Mouse (Mus musculus): ENCODE results near the gene Zmiz1. TPM values are rescaled to one million over a fixed set of nuclear protein-coding genes. Genes with fewer than 3 reads are reported as not detected.

The Zmiz1 gene
- polyA plus RNA-seq, 1 experiment from 2014 or later = 70.0 TPM

DNA sequence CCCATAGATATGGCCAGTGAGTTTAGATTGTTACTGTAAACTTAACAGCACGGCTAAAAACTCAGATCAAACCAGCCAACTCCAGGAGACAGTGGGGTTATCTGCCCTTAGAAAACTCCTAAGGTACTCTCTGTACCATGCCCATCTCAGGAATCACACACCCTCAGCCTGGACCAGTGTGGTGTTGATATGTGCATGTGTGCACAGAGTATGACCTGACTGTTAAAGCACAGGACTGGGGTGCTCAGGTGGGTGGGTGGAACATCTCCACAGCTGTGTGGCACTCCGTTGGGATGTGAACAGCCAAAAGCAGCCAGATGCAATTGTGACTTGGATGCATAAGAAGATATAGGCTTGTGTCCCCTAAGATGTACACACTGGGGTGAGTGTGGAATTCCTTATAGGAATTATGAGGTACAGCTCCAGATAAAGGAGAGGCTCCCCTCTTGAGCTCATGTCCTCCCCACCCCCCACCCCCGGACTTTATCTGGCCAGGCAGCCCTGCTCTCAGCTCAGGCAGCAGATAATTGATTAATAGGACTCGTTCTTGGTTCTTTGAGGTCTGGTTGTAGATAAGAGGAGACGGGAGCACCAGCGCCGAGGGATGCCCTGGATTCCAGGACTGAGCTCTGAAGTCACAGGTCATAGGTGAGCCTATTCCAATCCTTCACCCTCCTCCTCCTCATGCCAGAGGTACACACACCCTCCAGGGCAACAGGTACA is 35.1 kb upstream of the Zmiz1 start:
- Histone ChIP-seq H3K27me3 (ENCODE audit: control insufficient read depth, insufficient read depth, low read length) (no peaks in the 10 kb centered on the region), H3K4me3 (replicated peaks; ENCODE audit: low read length) (no peak overlapping the region), H3K9ac (no peak overlapping the region), H3K27ac (no peak overlapping the region), H3K4me2 (replicated peaks) (no peak overlapping the region), H3K36me3 (replicated peaks; ENCODE audit: control insufficient read depth, insufficient read depth) (no peaks in the 10 kb centered on the region), H3K4me1 (replicated peaks; ENCODE audit: control insufficient read depth, insufficient read depth, low read length) (peaks cover 14% of the 10 kb centered on the region), H3K9me3 (ENCODE audit: control insufficient read depth, low read length) (no peaks in the 10 kb centered on the region)
- ATAC-seq (ENCODE audit: low FRiP score) (no peak), DNase-seq (ENCODE audit: low spot score) (no peak)
- 78% methylated on average over 7 of the region's 7 CpGs for WGBS

DNA sequence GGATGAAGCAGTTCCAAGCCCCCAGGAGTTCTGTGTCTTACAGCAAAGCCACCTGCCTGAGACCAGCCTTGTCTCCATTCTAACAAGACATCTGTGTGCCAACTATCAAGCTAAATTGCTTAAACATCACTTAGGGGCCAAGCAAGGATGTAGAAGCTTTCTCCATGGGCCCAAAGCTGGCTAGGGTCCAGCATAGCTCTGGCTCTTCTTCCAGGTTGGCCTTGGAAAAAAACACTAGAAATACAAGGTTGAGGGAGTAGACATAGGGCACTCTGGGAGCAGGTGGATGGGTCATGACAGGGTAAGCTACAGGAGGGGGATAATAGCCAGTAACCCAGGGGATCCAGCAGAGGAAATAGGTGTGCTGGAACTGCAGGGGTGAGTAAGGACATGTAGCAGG is 20.7 kb upstream of the Zmiz1 start:
- Histone ChIP-seq H3K36me3 (replicated peaks; ENCODE audit: control insufficient read depth, insufficient read depth) (no peaks in the 10 kb centered on the region), H3K4me1 (replicated peaks; ENCODE audit: control insufficient read depth, insufficient read depth, low read length) (no peaks in the 10 kb centered on the region), H3K9ac (no peak overlapping the region), H3K27me3 (ENCODE audit: control insufficient read depth, insufficient read depth, low read length) (no peaks in the 10 kb centered on the region), H3K9me3 (ENCODE audit: control insufficient read depth, low read length) (no peaks in the 10 kb centered on the region), H3K4me3 (replicated peaks; ENCODE audit: low read length) (no peak overlapping the region), H3K27ac (no peak overlapping the region), H3K4me2 (replicated peaks) (no peak overlapping the region)
- no peak for ATAC-seq (ENCODE audit: low FRiP score)
- no peak for DNase-seq (ENCODE audit: low spot score)

DNA sequence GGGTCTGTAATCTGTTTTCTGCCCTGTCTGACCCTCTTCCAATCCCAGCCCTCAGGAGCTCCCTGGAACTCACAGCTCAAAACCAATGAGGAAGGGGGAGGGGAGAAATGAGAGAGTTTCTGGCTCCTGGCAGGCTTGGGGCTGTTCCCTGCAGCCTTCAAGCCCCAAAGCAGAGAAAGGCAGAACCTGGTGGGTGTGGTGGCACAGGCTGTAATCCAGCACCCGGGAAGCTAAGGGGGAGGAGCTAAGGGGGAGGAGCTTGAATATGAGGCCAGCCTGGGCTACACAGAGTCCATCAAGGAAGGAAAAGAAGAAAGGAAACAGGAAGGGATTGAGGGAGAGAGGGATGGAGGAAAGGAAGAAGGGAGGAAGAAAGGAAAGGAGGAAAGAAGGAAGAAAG is 18.9 kb upstream of the Zmiz1 start:
- no peak overlapping the region for H3K9ac ChIP-seq
- H3K4me2 ChIP-seq (replicated peaks) = no peak overlapping the region
- H3K27me3 ChIP-seq (ENCODE audit: control insufficient read depth, insufficient read depth, low read length) = no peaks in the 10 kb centered on the region
- H3K4me3 ChIP-seq (replicated peaks; ENCODE audit: low read length) = no peak overlapping the region
- no peak overlapping the region for H3K27ac ChIP-seq
- WGBS = 39% methylated on average over 1 of the region's 1 CpGs
- no peak for DNase-seq (ENCODE audit: low spot score)
- no peaks in the 10 kb centered on the region for H3K4me1 ChIP-seq (replicated peaks; ENCODE audit: control insufficient read depth, insufficient read depth, low read length)
- no peaks in the 10 kb centered on the region for H3K36me3 ChIP-seq (replicated peaks; ENCODE audit: control insufficient read depth, insufficient read depth)
- H3K9me3 ChIP-seq (ENCODE audit: control insufficient read depth, low read length) = no peaks in the 10 kb centered on the region
- ATAC-seq (ENCODE audit: low FRiP score) = no peak

DNA sequence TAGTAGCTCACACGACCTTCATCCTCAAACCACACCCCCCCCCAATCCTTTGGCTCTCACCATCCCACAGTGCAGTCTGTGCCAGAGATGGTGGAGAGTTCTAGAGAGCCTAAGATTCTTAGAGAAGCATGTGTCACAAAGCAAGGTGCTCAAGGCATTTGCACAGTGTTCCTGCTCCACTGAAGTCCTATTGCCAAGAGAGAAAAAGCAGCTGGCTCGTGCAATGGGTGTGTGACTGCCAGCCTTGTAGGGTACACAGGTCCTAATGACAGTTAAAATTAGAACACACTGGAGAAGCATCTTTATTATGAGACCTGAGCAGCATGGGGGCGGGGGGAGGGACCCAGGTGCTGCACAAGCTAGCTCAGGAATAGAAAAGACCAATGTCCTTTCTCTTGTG is 18.2 kb upstream of the Zmiz1 start:
- no peaks in the 10 kb centered on the region for H3K27me3 ChIP-seq (ENCODE audit: control insufficient read depth, insufficient read depth, low read length)
- DNase-seq (ENCODE audit: low spot score) = no peak
- H3K9me3 ChIP-seq (ENCODE audit: control insufficient read depth, low read length) = no peaks in the 10 kb centered on the region
- no peak overlapping the region for H3K4me2 ChIP-seq (replicated peaks)
- no peak for ATAC-seq (ENCODE audit: low FRiP score)
- H3K27ac ChIP-seq = no peak overlapping the region
- H3K9ac ChIP-seq = no peak overlapping the region
- 46% methylated on average over 3 of the region's 3 CpGs for WGBS
- no peaks in the 10 kb centered on the region for H3K36me3 ChIP-seq (replicated peaks; ENCODE audit: control insufficient read depth, insufficient read depth)
- H3K4me1 ChIP-seq (replicated peaks; ENCODE audit: control insufficient read depth, insufficient read depth, low read length) = peaks cover 6% of the 10 kb centered on the region; the same call in 1 of the 2 replicates
- no peak overlapping the region for H3K4me3 ChIP-seq (replicated peaks; ENCODE audit: low read length)

DNA sequence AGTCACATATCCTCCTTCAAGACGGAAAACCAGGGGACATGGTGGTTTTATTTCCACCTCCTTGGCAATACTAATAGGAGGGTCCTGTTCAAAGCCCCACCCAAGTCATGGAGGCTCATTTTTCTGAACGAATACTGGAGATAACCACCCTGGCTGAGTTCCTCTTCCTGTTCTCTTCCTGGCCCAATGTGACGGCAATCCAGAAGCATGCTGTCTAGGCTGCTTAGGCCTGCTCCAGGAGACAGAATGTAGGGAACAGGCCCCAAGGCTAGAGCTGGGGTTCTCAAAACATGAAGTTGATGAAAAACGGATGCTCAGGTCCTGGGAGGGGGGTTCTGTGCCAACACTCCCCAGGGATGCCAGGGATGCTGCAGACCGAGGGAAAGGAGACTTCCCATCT is 17.5 kb upstream of the Zmiz1 start:
- Histone ChIP-seq H3K4me3 (replicated peaks; ENCODE audit: low read length) (no peak overlapping the region), H3K9ac (no peak overlapping the region), H3K9me3 (ENCODE audit: control insufficient read depth, low read length) (no peaks in the 10 kb centered on the region), H3K27ac (no peak overlapping the region), H3K27me3 (ENCODE audit: control insufficient read depth, insufficient read depth, low read length) (no peaks in the 10 kb centered on the region), H3K4me1 (replicated peaks; ENCODE audit: control insufficient read depth, insufficient read depth, low read length) (peaks cover 8% of the 10 kb centered on the region; the same call in 1 of the 2 replicates), H3K36me3 (replicated peaks; ENCODE audit: control insufficient read depth, insufficient read depth) (no peaks in the 10 kb centered on the region), H3K4me2 (replicated peaks) (no peak overlapping the region)
- DNase-seq (ENCODE audit: low spot score) = no peak
- 77% methylated on average over 5 of the region's 5 CpGs for WGBS
- ATAC-seq (ENCODE audit: low FRiP score) = no peak

DNA sequence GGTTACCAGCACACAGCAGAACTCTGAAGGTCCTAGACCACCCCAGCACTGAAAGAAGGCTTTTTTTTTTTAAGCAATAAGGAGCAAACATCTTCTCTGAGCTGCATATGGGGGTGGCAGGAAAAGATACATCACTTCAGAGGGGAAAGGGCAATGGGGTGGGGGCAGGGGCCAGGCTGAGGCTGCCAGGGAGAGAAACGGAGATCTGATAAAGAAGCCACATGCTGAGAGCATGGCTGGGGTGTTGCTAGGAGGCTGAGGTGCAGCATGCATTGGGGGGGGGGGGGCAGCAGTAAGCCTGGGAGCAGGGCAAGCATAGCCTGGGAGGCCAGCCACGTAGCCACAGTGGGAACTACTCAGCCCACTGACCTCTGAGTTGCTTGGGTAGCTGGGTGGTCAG is 16.3 kb upstream of the Zmiz1 start:
- Histone ChIP-seq H3K9ac (no peak overlapping the region), H3K9me3 (ENCODE audit: control insufficient read depth, low read length) (no peaks in the 10 kb centered on the region), H3K4me2 (replicated peaks) (no peak overlapping the region), H3K27ac (no peak overlapping the region), H3K27me3 (ENCODE audit: control insufficient read depth, insufficient read depth, low read length) (no peaks in the 10 kb centered on the region), H3K4me3 (replicated peaks; ENCODE audit: low read length) (no peak overlapping the region), H3K4me1 (replicated peaks; ENCODE audit: control insufficient read depth, insufficient read depth, low read length) (peaks cover 8% of the 10 kb centered on the region; the same call in 1 of the 2 replicates), H3K36me3 (replicated peaks; ENCODE audit: control insufficient read depth, insufficient read depth) (no peaks in the 10 kb centered on the region)
- 14% methylated on average over 2 of the region's 2 CpGs for WGBS
- DNase-seq (ENCODE audit: low spot score) = no peak
- no peak for ATAC-seq (ENCODE audit: low FRiP score)

DNA sequence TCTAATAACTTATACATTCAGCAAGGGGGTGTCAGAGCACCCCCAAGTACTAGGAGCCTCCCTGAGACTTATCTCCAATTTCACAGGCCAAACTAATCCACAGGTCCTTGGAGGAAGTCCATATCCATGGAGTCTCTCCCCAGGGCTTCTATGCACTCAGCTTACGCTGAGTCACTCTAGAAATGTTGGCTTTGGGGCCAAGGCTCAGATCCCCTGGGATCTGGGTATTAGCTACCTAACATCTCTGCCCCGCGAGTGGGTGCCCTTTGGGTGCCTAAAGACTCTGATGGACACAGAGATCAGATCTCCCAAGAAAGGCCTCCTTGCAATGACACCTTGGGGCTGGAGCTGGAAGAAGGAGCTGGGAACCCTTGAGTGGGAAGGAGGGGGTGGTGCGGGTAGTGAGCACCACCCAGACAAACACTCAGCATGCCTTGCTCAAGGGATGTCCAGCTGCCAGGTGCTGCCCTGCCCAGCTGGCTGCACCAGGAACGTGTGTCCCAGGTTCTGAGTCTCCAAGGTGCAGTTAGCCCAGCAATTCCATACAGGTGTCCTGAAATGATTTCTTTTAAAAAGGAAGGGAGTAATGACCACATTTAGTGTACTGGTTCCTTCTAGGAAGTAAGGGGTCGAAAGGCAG is 11.7 kb upstream of the Zmiz1 start:
- no peak overlapping the region for H3K27ac ChIP-seq
- H3K36me3 ChIP-seq (replicated peaks; ENCODE audit: control insufficient read depth, insufficient read depth) = no peaks in the 10 kb centered on the region
- no peaks in the 10 kb centered on the region for H3K9me3 ChIP-seq (ENCODE audit: control insufficient read depth, low read length)
- 90% methylated on average over 6 of the region's 6 CpGs for WGBS
- DNase-seq (ENCODE audit: low spot score) = no peak
- no peak overlapping the region for H3K4me3 ChIP-seq (replicated peaks; ENCODE audit: low read length)
- H3K4me1 ChIP-seq (replicated peaks; ENCODE audit: control insufficient read depth, insufficient read depth, low read length) = peaks cover 8% of the 10 kb centered on the region; the same call in 1 of the 2 replicates
- H3K27me3 ChIP-seq (ENCODE audit: control insufficient read depth, insufficient read depth, low read length) = no peaks in the 10 kb centered on the region
- no peak for ATAC-seq (ENCODE audit: low FRiP score)
- H3K4me2 ChIP-seq (replicated peaks) = no peak overlapping the region
- H3K9ac ChIP-seq = no peak overlapping the region

DNA sequence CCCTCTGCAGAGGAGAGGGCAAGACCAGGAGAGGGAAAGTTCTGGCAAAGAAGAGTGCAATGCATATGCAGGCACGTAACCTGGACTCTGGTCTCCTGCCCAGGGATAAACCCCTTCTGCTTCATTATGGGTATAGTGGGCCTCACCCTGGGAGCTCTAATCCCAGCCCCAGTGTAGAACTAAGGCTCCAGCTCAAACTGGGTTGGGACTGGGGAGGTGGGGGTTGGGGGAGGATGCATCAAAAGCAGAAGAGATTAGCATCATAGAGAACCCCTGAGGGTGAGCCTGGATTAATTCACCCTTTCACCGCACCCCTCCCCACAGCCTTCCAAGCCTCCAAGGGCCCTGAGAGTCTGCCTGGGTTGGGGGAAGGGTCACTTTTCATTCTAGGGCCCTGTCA is 10.5 kb upstream of the Zmiz1 start:
- DNase-seq (ENCODE audit: low spot score) = no peak
- no peak for ATAC-seq (ENCODE audit: low FRiP score)
- no peak overlapping the region for H3K27ac ChIP-seq
- no peaks in the 10 kb centered on the region for H3K9me3 ChIP-seq (ENCODE audit: control insufficient read depth, low read length)
- no peaks in the 10 kb centered on the region for H3K36me3 ChIP-seq (replicated peaks; ENCODE audit: control insufficient read depth, insufficient read depth)
- H3K4me1 ChIP-seq (replicated peaks; ENCODE audit: control insufficient read depth, insufficient read depth, low read length) = peaks cover 8% of the 10 kb centered on the region; the same call in 1 of the 2 replicates
- no peak overlapping the region for H3K4me3 ChIP-seq (replicated peaks; ENCODE audit: low read length)
- no peak overlapping the region for H3K4me2 ChIP-seq (replicated peaks)
- H3K9ac ChIP-seq = no peak overlapping the region
- no peaks in the 10 kb centered on the region for H3K27me3 ChIP-seq (ENCODE audit: control insufficient read depth, insufficient read depth, low read length)
- WGBS = 38% methylated on average over 2 of the region's 2 CpGs

DNA sequence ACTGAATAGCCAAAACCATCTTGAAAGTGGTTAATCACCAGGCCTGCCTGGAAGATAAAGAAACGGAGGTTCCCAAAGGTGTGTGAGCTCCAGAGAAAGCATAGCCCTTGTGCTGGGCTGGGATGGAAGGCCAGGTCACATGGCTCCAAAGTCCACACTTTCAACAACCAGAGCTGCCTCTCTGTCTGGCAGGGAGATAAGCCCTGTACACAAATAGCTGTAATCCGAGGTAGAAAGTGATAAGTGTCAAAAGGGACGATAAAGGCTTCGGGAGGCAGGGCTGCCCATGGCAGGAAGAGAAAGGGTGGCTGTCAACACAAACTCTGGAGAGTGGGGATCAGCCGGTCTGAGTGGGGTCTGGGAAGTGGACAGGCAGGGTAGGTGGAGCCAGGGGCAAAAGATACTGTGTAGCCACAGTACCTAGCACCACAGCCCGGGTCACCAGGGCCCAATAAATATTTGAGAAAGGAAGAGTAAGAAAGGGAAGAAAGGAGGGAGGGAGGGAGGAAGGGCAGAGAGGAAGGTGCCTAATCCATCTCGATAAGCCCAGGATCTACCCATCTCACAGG is 7.8 kb upstream of the Zmiz1 start:
- 61% methylated on average over 7 of the region's 7 CpGs for WGBS
- H3K4me1 ChIP-seq (replicated peaks; ENCODE audit: control insufficient read depth, insufficient read depth, low read length) = peaks cover 4% of the 10 kb centered on the region; the same call in 1 of the 2 replicates
- DNase-seq (ENCODE audit: low spot score) (no peak), ATAC-seq (ENCODE audit: low FRiP score) (no peak)
- H3K36me3 ChIP-seq (replicated peaks; ENCODE audit: control insufficient read depth, insufficient read depth) = no peaks in the 10 kb centered on the region
- H3K4me2 ChIP-seq (replicated peaks) = no peak overlapping the region
- no peak overlapping the region for H3K27ac ChIP-seq
- no peaks in the 10 kb centered on the region for H3K9me3 ChIP-seq (ENCODE audit: control insufficient read depth, low read length)
- no peaks in the 10 kb centered on the region for H3K27me3 ChIP-seq (ENCODE audit: control insufficient read depth, insufficient read depth, low read length)
- no peak overlapping the region for H3K9ac ChIP-seq
- H3K4me3 ChIP-seq (replicated peaks; ENCODE audit: low read length) = no peak overlapping the region
